Mouse (Mus musculus) G1E (cell line): ENCODE results near the gene Cers6. TPM values are rescaled to one million over a fixed set of nuclear protein-coding genes. Genes with fewer than 3 reads are reported as not detected.

ENCODE experiments used
- ATAC-seq: 2 replicates; pipeline ENCODE4 v1.8.0; 2016; ENCODE audit warnings: mild to moderate bottlenecking; ENCODE audit not compliant: insufficient number of reproducible peaks, poor library complexity, low FRiP score, severe bottlenecking; ENCODE audit errors: extremely low read depth
- DNase-seq: peaks from one replicate; pipeline ENCODE4 v3.0.0; 2012; ENCODE audit warnings: low spot score
- H3K27me3 ChIP-seq: 2 replicates; pipeline ENCODE4 v1.6.1; 2012; ENCODE audit warnings: mild to moderate bottlenecking, low read length, inconsistent platforms; ENCODE audit not compliant: insufficient read depth
- H3K36me3 ChIP-seq: replicated peaks from 2 replicates; pipeline ENCODE3; 2012; ENCODE audit warnings: mild to moderate bottlenecking, inconsistent platforms
- H3K4me1 ChIP-seq: 2 replicates; pipeline ENCODE4 v1.6.1; 2012; ENCODE audit warnings: low read depth, low read length, inconsistent platforms, mixed read lengths; ENCODE audit not compliant: insufficient read depth
- H3K4me3 ChIP-seq: 2 replicates; pipeline ENCODE4 v1.5.1; 2012; ENCODE audit warnings: low read depth, mild to moderate bottlenecking, inconsistent platforms, low read length, moderate library complexity, mixed read lengths
- H3K9me3 ChIP-seq: replicated peaks from 2 replicates; pipeline ENCODE4 v1.6.1; 2012; ENCODE audit warnings: inconsistent platforms
- CTCF ChIP-seq: IDR thresholded peaks from 2 replicates; pipeline ENCODE4 v1.5.1; 2012; ENCODE audit warnings: low read depth, low read length, inconsistent platforms, mixed read lengths
- GATA1 ChIP-seq: IDR thresholded peaks from 2 replicates; pipeline ENCODE4 v1.6.1; 2012; ENCODE audit warnings: borderline replicate concordance, low read length, inconsistent platforms, mixed read lengths
- GATA2 ChIP-seq: IDR thresholded peaks from 2 replicates; pipeline ENCODE4 v1.6.1; 2012; ENCODE audit warnings: low read depth, low read length, inconsistent platforms, borderline replicate concordance
- POLR2AphosphoS5 ChIP-seq: IDR thresholded peaks from 2 replicates; pipeline ENCODE4 v1.6.1; 2012; ENCODE audit warnings: low read depth, low read length, inconsistent platforms; ENCODE audit not compliant: insufficient replicate concordance
- TAL1 ChIP-seq: conservative IDR thresholded peaks from 2 replicates; pipeline ENCODE4 v1.6.1; 2012; ENCODE audit warnings: low read depth, low read length, inconsistent platforms, mixed read lengths
- polyA plus RNA-seq: library from polyadenylated mRNA; stranded (reverse); fragments of >175 nt; gene quantifications from 2 replicates; pipeline ENCODE4 v1.2.3, GENCODE M21; 2012
- total RNA-seq, 2 experiments: library from RNA; stranded (forward) in 1 of 2; stranded (reverse) in 1 of 2; fragments of 200-1000 nt in 1 of 2; fragments of >200 nt in 1 of 2; fragmentation: Nextera tagmentation in 1 of 2; gene quantifications; 2 replicates each; pipeline ENCODE4 v1.2.3; 2014 to 2017

The Cers6 gene
- total and polyA plus RNA-seq, 3 experiments, result 14.8 to 92.4 (median 55.7) TPM

DNA sequence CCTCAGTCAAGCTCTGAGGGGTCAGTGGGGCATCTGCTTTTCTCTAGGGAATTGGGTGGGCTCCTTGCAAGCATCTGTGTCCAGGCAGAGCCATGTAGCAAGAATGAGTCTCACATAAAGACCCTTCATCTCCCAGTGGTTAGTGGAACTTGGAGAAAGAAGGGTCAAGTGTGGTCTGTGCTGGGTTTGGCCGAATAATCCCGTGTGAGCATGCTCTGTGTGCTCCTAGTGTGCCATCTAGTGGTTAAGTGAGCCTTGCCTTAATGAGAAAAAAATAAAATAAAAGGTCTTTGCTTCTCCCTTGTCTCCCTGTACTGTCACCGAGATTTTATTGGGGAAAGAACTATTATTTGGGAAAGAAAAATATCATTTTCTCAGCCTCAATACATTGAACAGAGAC lies 239.5 kb downstream of the Cers6 start:
- Histone ChIP-seq H3K27me3 (no peaks in the 10 kb centered on the region), H3K36me3 (peaks cover 61% of the 10 kb centered on the region), H3K4me3 (no peak overlapping the region), H3K4me1 (peaks cover 2% of the 10 kb centered on the region; the same call in 1 of the 2 replicates), H3K9me3 (no peaks in the 10 kb centered on the region)
- DNase-seq, result no peak
- TF ChIP-seq CTCF, result peak; percentile 31; the same call in 1 of the 2 replicates
- TF ChIP-seq POLR2AphosphoS5, result no peak
- TF ChIP-seq GATA2, result no peak
- TF ChIP-seq GATA1, result no peak
- peak; percentile 57; the same call in 1 of the 2 replicates for ATAC-seq

DNA sequence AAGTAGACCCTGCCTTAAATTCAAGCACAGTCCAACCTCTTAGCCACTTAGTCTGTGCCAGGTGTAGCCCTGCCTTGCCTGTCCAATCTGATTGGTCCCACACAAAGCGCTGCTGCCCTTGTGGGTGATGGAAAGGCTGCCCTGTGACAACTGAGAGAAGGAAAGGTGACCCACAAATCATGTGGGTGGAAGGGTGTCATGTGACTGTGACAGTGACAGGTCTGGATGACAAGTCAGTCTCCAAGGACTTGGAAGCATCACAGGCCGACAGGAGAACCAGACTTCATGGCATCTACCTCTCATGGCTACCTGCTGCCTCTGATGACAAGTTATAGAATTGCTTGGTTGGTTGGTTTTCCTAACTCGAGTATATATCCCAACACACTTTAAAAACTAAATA lies 242.3 kb downstream of the Cers6 start:
- no peaks in the 10 kb centered on the region for H3K27me3 ChIP-seq
- no peaks in the 10 kb centered on the region for H3K9me3 ChIP-seq
- DNase-seq (no peak), ATAC-seq (no peak)
- H3K36me3 ChIP-seq, result peaks cover 60% of the 10 kb centered on the region
- TF ChIP-seq GATA2 (no peak), POLR2AphosphoS5 (no peak), CTCF (no peak), GATA1 (no peak), TAL1 (no peak)
- H3K4me3 ChIP-seq, result no peak overlapping the region
- H3K4me1 ChIP-seq, result peaks cover 2% of the 10 kb centered on the region; the same call in 1 of the 2 replicates

DNA sequence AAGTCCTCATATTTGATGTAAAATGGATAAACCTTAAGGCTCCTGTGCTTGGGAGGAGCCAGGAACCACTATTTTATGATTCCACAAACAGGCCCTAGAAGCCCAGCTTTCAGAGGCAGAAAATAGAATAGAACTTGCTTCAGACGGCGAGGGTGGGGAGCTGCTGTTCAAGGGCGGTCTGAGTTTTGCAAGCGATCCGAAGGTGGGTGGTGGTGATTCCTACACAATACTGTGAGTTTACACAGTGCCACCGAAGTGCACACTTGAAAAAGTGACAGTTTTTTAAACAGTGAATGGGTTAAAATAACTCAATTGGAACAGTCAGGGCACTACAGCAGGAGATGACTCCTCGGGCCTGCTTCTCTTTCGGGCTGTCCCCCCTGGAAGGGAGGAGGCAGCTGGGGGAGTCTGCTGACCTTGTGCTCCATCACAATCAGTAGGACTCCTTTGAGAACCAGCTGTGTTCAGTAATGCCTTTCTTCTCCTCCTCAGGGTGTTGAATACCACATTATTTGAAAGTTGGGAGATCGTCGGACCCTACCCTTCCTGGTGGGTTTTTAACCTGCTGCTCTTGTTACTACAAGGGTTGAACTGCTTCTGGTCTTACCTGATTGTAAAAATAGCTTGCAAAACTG lies 243.4 kb downstream of the Cers6 start:
- no peak for TF ChIP-seq CTCF
- TF ChIP-seq TAL1, result no peak
- TF ChIP-seq GATA2, result no peak
- no peak for TF ChIP-seq GATA1
- TF ChIP-seq POLR2AphosphoS5, result no peak
- peaks cover 58% of the 10 kb centered on the region for H3K36me3 ChIP-seq
- H3K9me3 ChIP-seq, result no peaks in the 10 kb centered on the region
- no peaks in the 10 kb centered on the region for H3K4me1 ChIP-seq
- H3K27me3 ChIP-seq, result no peaks in the 10 kb centered on the region
- no peak overlapping the region for H3K4me3 ChIP-seq
- DNase-seq (no peak), ATAC-seq (no peak)

DNA sequence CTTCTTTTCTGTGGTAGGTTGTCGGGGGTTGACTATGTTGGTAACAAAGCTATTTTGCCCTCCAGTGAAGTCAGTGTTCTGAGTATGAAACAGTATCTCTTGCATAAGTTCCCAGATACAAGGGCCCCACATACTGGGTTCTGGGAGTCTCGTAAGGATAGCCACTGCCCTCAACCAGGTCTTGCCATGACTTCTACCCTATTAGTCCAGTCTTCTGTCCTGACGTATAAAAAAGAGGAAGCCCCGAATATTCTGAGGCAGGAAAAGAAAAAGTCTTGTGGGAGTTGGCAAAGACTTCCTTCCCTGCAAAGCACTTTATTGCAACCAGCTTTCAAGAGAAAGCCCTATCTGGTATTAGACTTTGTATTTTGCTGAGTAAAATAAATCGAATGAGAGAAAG lies 248.0 kb downstream of the Cers6 start:
- no peak for ATAC-seq

DNA sequence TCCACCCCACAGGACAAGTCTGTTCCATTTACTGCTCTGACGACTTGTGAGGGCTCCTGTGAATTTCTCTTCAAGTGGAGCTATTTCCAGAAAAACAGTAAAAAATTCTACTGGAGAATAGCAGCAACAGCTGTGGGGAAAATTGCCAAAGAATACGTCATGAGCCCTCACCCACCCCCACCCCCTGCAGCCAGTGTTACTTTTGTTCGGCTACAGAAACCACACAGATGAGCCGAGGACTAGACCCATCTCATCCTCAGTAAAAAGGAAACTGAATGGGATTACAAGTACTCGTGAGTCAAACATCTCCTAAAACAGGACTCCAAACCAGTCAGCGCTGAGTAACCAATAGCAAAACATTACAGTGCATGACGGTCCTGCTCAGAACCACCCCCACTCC lies 248.5 kb downstream of the Cers6 start:
- Histone ChIP-seq H3K4me1 (no peaks in the 10 kb centered on the region), H3K9me3 (no peaks in the 10 kb centered on the region), H3K36me3 (peaks cover 79% of the 10 kb centered on the region), H3K27me3 (no peaks in the 10 kb centered on the region), H3K4me3 (no peak overlapping the region)
- ATAC-seq (no peak), DNase-seq (no peak)
- TF ChIP-seq GATA1 (no peak), CTCF (no peak), GATA2 (no peak), POLR2AphosphoS5 (no peak), TAL1 (no peak)

More for the DNA sequence above, 248.0 kb downstream of the Cers6 start:
- H3K4me3 ChIP-seq, result no peak overlapping the region
- H3K9me3 ChIP-seq, result no peaks in the 10 kb centered on the region
- H3K4me1 ChIP-seq, result no peaks in the 10 kb centered on the region
- H3K36me3 ChIP-seq, result peaks cover 80% of the 10 kb centered on the region
- DNase-seq, result no peak
- no peaks in the 10 kb centered on the region for H3K27me3 ChIP-seq
- TF ChIP-seq CTCF (no peak), GATA1 (no peak), TAL1 (no peak), GATA2 (no peak), POLR2AphosphoS5 (no peak)

DNA sequence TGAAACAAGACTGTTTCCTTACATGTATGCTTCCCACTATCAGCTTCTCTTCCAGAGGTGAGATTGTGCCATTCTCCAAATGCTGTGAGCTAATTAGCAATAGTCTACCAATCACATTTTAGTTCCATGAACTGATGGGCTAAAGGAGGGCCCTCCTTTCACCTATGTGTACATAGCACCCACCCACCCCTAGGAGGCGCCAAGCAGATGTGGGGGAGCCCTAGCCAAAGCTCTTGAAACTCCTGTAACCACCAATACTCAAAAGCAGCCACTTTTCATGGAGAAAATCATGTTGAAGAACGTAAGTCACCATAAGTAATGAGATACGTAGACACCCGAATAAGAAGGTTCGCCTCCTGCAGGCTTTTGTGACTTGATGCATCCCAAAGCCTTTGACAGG lies 251.4 kb downstream of the Cers6 start:
- TF ChIP-seq GATA1, result no peak
- no peak for TF ChIP-seq POLR2AphosphoS5
- TF ChIP-seq CTCF, result no peak
- no peak for TF ChIP-seq GATA2
- TF ChIP-seq TAL1, result no peak
- no peaks in the 10 kb centered on the region for H3K27me3 ChIP-seq
- no peaks in the 10 kb centered on the region for H3K4me1 ChIP-seq
- no peak for DNase-seq
- ATAC-seq, result no peak
- H3K4me3 ChIP-seq, result no peak overlapping the region
- peaks cover 6% of the 10 kb centered on the region for H3K9me3 ChIP-seq
- peaks cover 71% of the 10 kb centered on the region for H3K36me3 ChIP-seq
